Mouse (Mus musculus): Measurements from ENCODE around the gene Tgfb1i1. TPM values are rescaled to one million over a fixed set of nuclear protein-coding genes. Genes with fewer than 3 reads are reported as not detected.
A peak's percentile ranks its signal among the peaks of the same experiment; 100 is the strongest.

The Tgfb1i1 gene
- total RNA-seq, 2 experiments from 2014 or later: 5.3 to 6.1 TPM

- no peak for DNase-seq
- intact Hi-C loops (cut with DNase I): loop anchor here (10.0 kb wide), 1 partner anchor 462 kb away; no protein-coding TSS in a partner anchor
Observed at GRCm38 (mm10) chr7:128242331-128242730, 4.3 kb upstream of the Tgfb1i1 start.

GRCm38 (mm10) chr7:128243921-128244320, 2.7 kb upstream of the Tgfb1i1 start:
- intact Hi-C loops (cut with DNase I): loop anchor here (10.0 kb wide), 1 partner anchor 461 kb away; no protein-coding TSS in a partner anchor
- DNase-seq: no peak

- DNase-seq: no peak
- intact Hi-C loops (cut with DNase I): loop anchor here (5.0 to 10.0 kb wide), 2 partner anchors 53 to 460 kb away; partner anchors contain the start of gene BC017158
Observed at GRCm38 (mm10) chr7:128244410-128245025, 2.1 kb upstream of the Tgfb1i1 start.

- intact Hi-C loops (cut with DNase I): loop anchor here (5.0 to 10.0 kb wide), 2 partner anchors 52 to 459 kb away; partner anchors contain the start of gene BC017158
Observed at GRCm38 (mm10) chr7:128245547-128245946, 1.1 kb upstream of the Tgfb1i1 start.

GRCm38 (mm10) chr7:128247443-128247842, 831 bp downstream of the Tgfb1i1 start:
- intact Hi-C loops (cut with DNase I): loop anchor here (5.0 to 10.0 kb wide), 2 partner anchors 50 to 457 kb away; partner anchors contain the start of gene BC017158
- peak; percentile 74 to 87 for DNase-seq

More at GRCm38 (mm10) chr7:128245547-128245946, 1.1 kb upstream of the Tgfb1i1 start:
- DNase-seq: no peak

- no peak for DNase-seq
- intact Hi-C loops (cut with DNase I): loop anchor here (5.0 to 10.0 kb wide), 2 partner anchors 49 to 456 kb away; partner anchors contain the start of gene BC017158
Observed at GRCm38 (mm10) chr7:128248081-128249042, 1.8 kb downstream of the Tgfb1i1 start.

- intact Hi-C loops (cut with DNase I): loop anchor here (5.0 to 10.0 kb wide), 2 partner anchors 47 to 455 kb away; partner anchors contain the start of gene BC017158
- DNase-seq: no peak
Observed at GRCm38 (mm10) chr7:128249998-128250397, 3.4 kb downstream of the Tgfb1i1 start.

- intact Hi-C loops (cut with DNase I): no loop called here
- DNase-seq: no peak
Observed at GRCm38 (mm10) chr7:128251946-128252345, 5.3 kb downstream of the Tgfb1i1 start.

- intact Hi-C loops (cut with DNase I): no loop called here
- DNase-seq: no peak
Observed at GRCm38 (mm10) chr7:128252609-128253008, 6.0 kb downstream of the Tgfb1i1 start.

- no peak for DNase-seq
- intact Hi-C loops (cut with DNase I): no loop called here
Observed at GRCm38 (mm10) chr7:128254978-128255377, 8.4 kb downstream of the Tgfb1i1 start.

GRCm38 (mm10) chr7:128255757-128256156, 9.1 kb downstream of the Tgfb1i1 start:
- no peak for DNase-seq
- intact Hi-C loops (cut with DNase I): no loop called here

GRCm38 (mm10) chr7:128256783-128257334, 10.2 kb downstream of the Tgfb1i1 start:
- no peak for DNase-seq
- intact Hi-C loops (cut with DNase I): no loop called here

- intact Hi-C loops (cut with DNase I): no loop called here
- DNase-seq: no peak
Observed at GRCm38 (mm10) chr7:128265411-128265810, 18.8 kb downstream of the Tgfb1i1 start, which contains the start of gene Slc5a2. Gene Slc5a2 (plus strand): TSS chr7:128265657.

GRCm38 (mm10) chr7:128266056-128266455, 19.4 kb downstream of the Tgfb1i1 start:
- no peak for DNase-seq
- intact Hi-C loops (cut with DNase I): no loop called here

- no peak for DNase-seq
- intact Hi-C loops (cut with DNase I): no loop called here
Observed at GRCm38 (mm10) chr7:128267391-128267790, 20.8 kb downstream of the Tgfb1i1 start.

- DNase-seq: no peak
- intact Hi-C loops (cut with DNase I): no loop called here
Observed at GRCm38 (mm10) chr7:128267813-128268212, 21.2 kb downstream of the Tgfb1i1 start.

GRCm38 (mm10) chr7:128270431-128270850, 23.8 kb downstream of the Tgfb1i1 start:
- no peak for DNase-seq
- intact Hi-C loops (cut with DNase I): no loop called here

- no peak for DNase-seq
- intact Hi-C loops (cut with DNase I): no loop called here
Observed at GRCm38 (mm10) chr7:128271496-128271895, 24.9 kb downstream of the Tgfb1i1 start.

GRCm38 (mm10) chr7:128276051-128276450, 29.4 kb downstream of the Tgfb1i1 start:
- intact Hi-C loops (cut with DNase I): no loop called here
- DNase-seq: no peak

GRCm38 (mm10) chr7:128279750-128280149, 33.1 kb downstream of the Tgfb1i1 start:
- DNase-seq: no peak
- intact Hi-C loops (cut with DNase I): no loop called here

Data from gastrocnemius, postnatal 36 days (tissue).